Mouse (Mus musculus): ENCODE data around the gene Tenm4.

GRCm38 (mm10) chr7:96604091-96604745 lies 433.2 kb downstream of the Tenm4 start:
- TF ChIP-seq CTCF (IDR thresholded peaks at IDR 0.05; ENCODE audit: low read depth, low read length) (no peak), POLR2AphosphoS5 (IDR thresholded peaks at IDR 0.05; ENCODE audit: insufficient replicate concordance, low read depth, low read length) (no peak), GATA1 (IDR thresholded peaks at IDR 0.05; ENCODE audit: borderline replicate concordance, low read length) (no peak), TAL1 (conservative IDR thresholded peaks at IDR 0.05; ENCODE audit: low read depth, low read length) (no peak)

Data from G1E (cell line).